Mouse (Mus musculus): ENCODE data around the gene Thop1. TPM values are rescaled to one million over a fixed set of nuclear protein-coding genes. Genes with fewer than 3 reads are reported as not detected.
A peak's percentile ranks its signal among the peaks of the same experiment; 100 is the strongest.
"Not testable (repeated sequence)": the region's sequence is repeated elsewhere in the genome, so short reads cannot be mapped to it uniquely, and the experiment has no call there.

The Thop1 gene
- total and polyA plus RNA-seq, 3 experiments, result 81.1 to 123 (median 94.5) TPM

DNA sequence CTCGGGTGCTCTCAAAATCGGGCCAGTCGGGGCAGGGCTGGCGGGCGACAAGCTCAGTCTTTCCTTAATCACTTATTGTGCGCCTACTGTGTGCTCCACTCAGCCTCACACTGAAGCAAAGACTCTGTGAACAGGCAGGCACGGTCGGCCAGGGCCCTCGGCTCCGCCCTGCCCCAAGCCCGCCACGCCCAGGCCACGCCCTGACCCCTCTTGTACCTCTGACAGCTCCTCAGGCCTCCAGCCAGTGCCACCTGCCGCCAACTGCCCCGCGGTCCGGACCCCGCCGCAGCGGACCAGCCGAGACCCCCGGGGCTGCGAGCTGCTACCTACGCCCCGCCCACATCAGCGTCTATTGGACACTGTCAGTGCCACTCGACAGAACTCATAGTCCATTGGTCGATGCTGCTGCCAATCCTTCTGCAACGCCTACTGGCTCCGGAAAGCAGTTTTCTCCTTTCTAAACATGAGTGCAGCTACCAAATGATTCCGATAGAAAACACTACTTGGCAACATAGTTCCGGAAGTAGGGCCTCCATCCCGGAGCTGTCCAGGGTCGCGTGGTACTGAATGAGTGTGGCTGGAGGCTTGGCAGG is 32.8 kb upstream of the Thop1 start, which contains the start of gene Slc39a3 (continued):
- TF ChIP-seq JUND (conservative IDR thresholded peaks at IDR 0.05; ENCODE audit: low read depth, low read length), result no peak
- TF ChIP-seq ZKSCAN1 (IDR thresholded peaks at IDR 0.05; ENCODE audit: borderline replicate concordance, low read depth, low read length), result peak; percentile 90
- TF ChIP-seq E2F4 (IDR thresholded peaks at IDR 0.05; ENCODE audit: insufficient replicate concordance, low read depth, low read length), result no peak
- no peak for TF ChIP-seq RAD21 (IDR thresholded peaks at IDR 0.05; ENCODE audit: low read depth, low read length)
- peak; percentile 28; the same call in 1 of the 2 replicates for TF ChIP-seq BHLHE40 (IDR thresholded peaks at IDR 0.05; ENCODE audit: low read depth, low read length)
- TF ChIP-seq POLR2A (IDR thresholded peaks at IDR 0.05; ENCODE audit: low read depth, low read length), result no peak
- TF ChIP-seq JUN (IDR thresholded peaks at IDR 0.05; ENCODE audit: insufficient read depth, low read depth, low read length), result no peak
- no peak for TF ChIP-seq POLR2AphosphoS2 (IDR thresholded peaks at IDR 0.05; ENCODE audit: low read depth, low read length)
- no peak; the same call in 1 of the 2 replicates for TF ChIP-seq MAX (IDR thresholded peaks at IDR 0.05; ENCODE audit: low read length)

DNA sequence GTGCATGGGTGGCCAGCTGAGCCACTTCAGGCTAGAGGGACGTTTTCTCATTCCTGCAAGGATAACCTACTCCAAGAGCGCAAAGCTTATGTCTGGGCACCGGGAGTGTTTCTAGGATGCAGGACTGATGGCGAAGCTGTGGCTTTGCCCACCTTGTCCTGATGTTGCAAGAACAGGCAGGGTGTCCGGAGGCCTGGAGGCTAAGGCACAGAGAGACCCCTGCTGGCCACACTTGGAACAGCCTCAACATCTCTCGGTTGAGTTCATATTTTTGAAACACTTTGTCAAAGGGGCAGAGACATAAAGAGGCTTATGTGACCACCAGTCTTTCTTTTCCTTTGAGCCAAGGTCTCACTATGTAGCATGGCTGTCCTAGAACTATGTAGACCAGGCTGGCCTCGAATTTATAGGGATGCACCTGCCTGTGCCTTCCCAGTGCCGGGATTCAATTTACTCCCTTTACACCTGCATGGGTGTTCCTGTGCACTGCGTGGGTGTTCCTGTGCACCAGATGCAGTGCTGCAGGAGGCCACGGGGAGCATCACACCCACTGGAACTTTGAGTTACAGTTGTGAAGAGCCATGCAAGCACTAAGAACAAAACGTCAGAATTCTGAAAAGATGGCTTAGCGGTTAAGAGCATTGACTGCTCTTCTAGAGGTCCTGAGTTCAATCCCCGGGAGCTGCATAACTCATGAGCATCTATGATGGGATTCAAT is 28.2 kb upstream of the Thop1 start:
- no peaks in the 10 kb centered on the region for H3K9me3 ChIP-seq (replicated peaks; ENCODE audit: low read length)
- no peaks in the 10 kb centered on the region for H3K79me2 ChIP-seq (replicated peaks; ENCODE audit: control insufficient read depth, extremely low read depth, insufficient read depth, poor library complexity, severe bottlenecking)
- H3K9ac ChIP-seq (ENCODE audit: insufficient read depth, low read depth), result no peak overlapping the region
- no peak overlapping the region for H3K4me3 ChIP-seq (replicated peaks in 1 of 3; ENCODE audit: low read depth in 2 of 3, low read length in 2 of 3, poor library complexity in 1 of 3)
- H3K27me3 ChIP-seq (replicated peaks), result no peaks in the 10 kb centered on the region
- TF ChIP-seq CTCF (conservative IDR thresholded peaks at IDR 0.05 in 1 of 2, IDR thresholded peaks at IDR 0.05 in 1 of 2; ENCODE audit: low read depth in 2 of 2, low read length in 2 of 2) (peak; percentile 75 to 90), USF2 (conservative IDR thresholded peaks at IDR 0.05; ENCODE audit: low read depth, low read length) (no peak), ZC3H11A (IDR thresholded peaks at IDR 0.05; ENCODE audit: low read depth, low read length) (0 out of 2 replicates have a peak, but pooled peaks have one; percentile 3), RAD21 (IDR thresholded peaks at IDR 0.05; ENCODE audit: low read depth, low read length) (peak; percentile 77), SMC3 (IDR thresholded peaks at IDR 0.05; ENCODE audit: low read depth, low read length) (peak; percentile 82)
- dilution Hi-C loops (cut with MboI; ENCODE audit: extremely low pct_ligation_motif_present, extremely low pct_unique_long_range_greater_than_20kb, low sequenced_read_pairs), result no loop called here
- no peak overlapping the region for H3K4me2 ChIP-seq (ENCODE audit: insufficient read depth, low read depth, poor library complexity, severe bottlenecking)
- in situ Hi-C loops (cut with MboI; ENCODE audit: low pct_ligation_motif_present, low pct_unique_long_range_greater_than_20kb, low sequenced_read_pairs), result loop anchor here (5.0 kb wide), 1 partner anchor 39 kb away; no protein-coding TSS in a partner anchor
- peaks cover 39 to 50% of the 10 kb centered on the region in 2 experiments for H3K36me3 ChIP-seq (replicated peaks in 1 of 2; ENCODE audit: control insufficient read depth in 1 of 2, insufficient read depth in 1 of 2, low read length in 1 of 2)
- peaks cover 0 to 5% of the 10 kb centered on the region in 2 experiments; a peak in 2 of 4 replicates for H3K4me1 ChIP-seq (ENCODE audit: control insufficient read depth in 1 of 2, insufficient read depth in 2 of 2)
- peak; percentile 64 for DNase-seq (ENCODE audit: extremely low read depth)
- no peak overlapping the region for H3K27ac ChIP-seq (ENCODE audit: insufficient read depth, low read depth)

DNA sequence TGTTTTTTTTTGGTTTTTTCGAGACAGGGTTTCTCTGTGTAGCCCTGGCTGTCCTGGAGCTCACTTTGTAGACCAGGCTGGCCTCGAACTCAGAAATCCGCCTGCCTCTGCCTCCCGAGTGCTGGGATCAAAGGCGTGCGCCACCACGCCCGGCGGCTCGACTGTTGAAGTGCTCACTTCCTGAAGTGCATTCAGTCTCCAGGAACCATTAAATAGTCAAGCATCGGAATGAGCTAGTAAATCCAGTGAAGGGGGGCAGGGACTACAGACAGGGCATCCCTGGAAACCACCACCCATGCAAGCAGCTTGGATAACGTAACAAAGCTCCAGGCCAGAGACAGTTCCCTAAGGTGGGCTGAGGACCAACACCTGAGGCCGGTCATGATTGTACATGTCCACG is 24.6 kb upstream of the Thop1 start:
- H3K4me2 ChIP-seq (ENCODE audit: insufficient read depth, low read depth, poor library complexity, severe bottlenecking); H3K4me1 ChIP-seq (ENCODE audit: control insufficient read depth in 1 of 2, insufficient read depth in 2 of 2); H3K9me3 ChIP-seq (replicated peaks; ENCODE audit: low read length); H3K27me3 ChIP-seq (replicated peaks); H3K9ac ChIP-seq (ENCODE audit: insufficient read depth, low read depth); DNase-seq (ENCODE audit: extremely low read depth); dilution Hi-C loops (cut with MboI; ENCODE audit: extremely low pct_ligation_motif_present, extremely low pct_unique_long_range_greater_than_20kb, low sequenced_read_pairs); H3K4me3 ChIP-seq (replicated peaks in 1 of 3; ENCODE audit: low read depth in 2 of 3, low read length in 2 of 3, poor library complexity in 1 of 3); H3K27ac ChIP-seq (ENCODE audit: insufficient read depth, low read depth); in situ Hi-C loops (cut with MboI; ENCODE audit: low pct_ligation_motif_present, low pct_unique_long_range_greater_than_20kb, low sequenced_read_pairs); H3K79me2 ChIP-seq (replicated peaks; ENCODE audit: control insufficient read depth, extremely low read depth, insufficient read depth, poor library complexity, severe bottlenecking): not testable (repeated sequence)
- peaks cover 74 to 86% of the 10 kb centered on the region in 2 experiments for H3K36me3 ChIP-seq (replicated peaks in 1 of 2; ENCODE audit: control insufficient read depth in 1 of 2, insufficient read depth in 1 of 2, low read length in 1 of 2)

All from CH12.LX (cell line).